Mouse (Mus musculus): ENCODE measurements around the gene Itpr1.

The Itpr1 gene

DNA sequence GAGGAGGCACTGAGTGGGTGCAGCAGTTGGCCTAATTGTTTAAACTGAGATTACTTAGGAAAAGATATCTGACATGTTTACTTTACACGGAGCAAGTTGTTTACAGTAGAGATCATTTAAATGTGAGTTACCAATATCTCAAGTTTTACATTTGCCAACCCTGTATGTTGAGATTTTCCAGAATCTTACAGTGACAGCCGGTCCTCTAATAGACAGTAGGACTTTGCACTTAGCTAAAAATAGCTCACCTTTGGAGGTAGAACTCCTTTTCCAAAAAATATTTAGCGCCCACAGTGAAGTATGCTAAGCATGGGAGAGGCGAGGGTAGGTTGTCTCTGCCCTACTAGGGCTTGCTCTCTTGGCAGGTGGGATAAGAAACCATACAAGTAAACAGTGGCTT lies 69.2 kb downstream of the Itpr1 start:
- DNase-seq = no peak

DNA sequence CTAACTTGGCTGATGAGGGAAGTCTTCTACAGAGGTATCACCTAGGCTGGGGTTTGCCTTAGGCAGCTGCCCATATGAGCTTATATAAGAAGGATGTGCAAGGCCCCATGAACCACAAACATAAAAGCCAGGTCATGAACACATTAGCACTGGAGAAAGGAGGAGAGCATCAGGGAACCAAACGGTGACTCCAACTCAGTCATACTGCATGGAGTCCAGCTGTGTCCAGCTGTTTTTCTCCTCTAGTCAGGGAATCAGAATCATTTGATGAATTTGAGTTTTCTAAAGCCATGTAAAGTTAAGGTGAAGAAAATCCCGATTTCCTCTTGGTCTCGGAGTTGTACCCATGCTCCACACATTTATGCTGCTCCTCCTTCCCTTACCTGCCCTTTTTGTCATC lies 69.7 kb downstream of the Itpr1 start:
- DNase-seq = no peak

DNA sequence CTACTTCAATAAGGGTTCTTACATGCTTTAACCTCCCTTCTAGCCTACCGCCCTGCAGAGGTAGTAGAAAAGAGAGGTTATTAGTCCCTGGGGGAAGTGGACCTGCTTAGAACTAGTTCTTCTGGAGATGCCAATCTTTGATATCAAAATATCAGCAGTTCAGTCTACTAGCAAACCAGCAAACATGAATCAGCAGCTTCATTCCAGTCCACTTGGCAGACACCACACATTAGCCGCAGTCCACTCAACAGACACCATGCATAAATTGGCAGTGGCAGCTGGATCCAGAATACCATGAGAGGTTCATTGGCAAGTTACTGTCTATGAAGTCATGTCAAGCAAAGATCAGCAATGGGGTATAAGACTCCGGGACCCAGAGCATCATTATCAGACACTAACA lies 71.8 kb downstream of the Itpr1 start:
- no peak for DNase-seq

DNA sequence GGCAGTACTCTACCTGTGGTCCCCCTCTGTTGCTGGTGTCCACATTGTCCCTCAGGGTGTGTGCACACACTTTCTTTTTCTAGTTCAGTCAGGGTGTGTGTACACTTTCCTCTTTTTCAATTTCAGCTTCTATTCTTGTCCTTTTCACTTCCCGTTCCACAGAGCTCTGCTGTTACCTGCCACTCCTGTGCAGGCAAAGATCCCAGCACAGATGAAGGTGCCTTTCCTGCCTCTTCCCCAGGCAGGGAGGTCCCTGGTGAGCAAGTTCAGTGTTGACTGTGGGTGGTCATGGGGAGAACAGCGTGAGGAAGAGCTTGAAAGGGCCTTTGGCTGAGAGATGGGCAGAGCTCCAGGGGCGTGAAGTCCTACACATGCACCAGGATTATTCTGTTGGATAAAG lies 76.1 kb downstream of the Itpr1 start:
- no peak for DNase-seq

DNA sequence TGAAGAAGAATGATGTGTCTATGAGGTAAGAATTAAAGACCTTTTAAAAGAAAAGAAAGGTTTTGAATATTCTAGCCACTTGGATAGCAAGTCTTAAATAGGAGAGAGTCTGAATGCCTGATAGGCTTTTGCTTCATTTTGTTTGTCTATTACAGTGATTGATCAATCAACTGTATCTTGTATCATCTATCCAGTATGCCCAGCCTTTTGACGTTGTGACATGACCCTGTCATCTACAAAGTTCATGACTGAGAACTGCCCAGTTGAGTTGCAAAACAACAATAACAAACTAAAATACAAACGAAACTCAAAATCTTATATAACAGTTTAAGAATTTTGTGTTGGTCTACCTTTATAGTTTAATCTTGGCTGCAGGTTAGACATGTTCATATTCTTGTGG lies 78.1 kb downstream of the Itpr1 start:
- no peak for DNase-seq

DNA sequence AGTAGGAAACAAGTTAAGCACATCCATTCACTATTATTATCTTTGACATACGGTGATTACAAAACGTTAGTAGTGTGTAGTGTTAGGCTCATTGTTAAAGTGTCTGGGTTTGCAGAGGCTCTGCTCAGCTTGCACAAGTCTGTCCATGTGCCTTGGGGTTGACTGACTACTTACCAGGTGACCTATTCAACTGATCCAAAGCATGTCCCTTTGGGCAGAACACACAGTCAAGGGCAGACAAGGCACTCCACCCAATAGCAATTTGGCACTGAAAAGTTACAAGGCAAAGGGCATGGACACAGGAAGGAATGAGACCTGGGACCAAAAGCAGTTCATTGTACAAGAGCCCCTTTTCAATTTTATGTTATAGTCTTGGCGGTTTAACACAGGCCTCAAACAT lies 78.7 kb downstream of the Itpr1 start:
- DNase-seq = no peak

DNA sequence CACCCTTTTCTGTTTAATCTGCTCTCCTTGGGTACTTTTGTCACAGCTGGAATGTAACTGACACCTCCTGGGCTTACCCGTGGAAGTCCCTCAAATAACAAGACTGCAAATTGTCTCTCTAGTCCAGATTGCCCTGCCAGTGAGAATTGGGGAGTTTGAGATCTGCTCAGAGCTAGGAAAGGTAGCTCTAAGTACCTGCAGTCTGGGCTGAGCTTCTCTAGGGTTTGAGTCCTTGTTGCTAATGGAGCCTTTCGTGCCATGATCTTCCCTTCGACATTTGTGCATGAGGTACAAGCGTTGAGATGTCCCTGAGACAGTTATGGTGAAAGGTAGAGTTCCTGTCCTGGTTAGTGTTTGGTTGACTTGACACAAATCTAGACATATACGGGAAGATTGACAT lies 89.0 kb downstream of the Itpr1 start:
- no peak for DNase-seq

DNA sequence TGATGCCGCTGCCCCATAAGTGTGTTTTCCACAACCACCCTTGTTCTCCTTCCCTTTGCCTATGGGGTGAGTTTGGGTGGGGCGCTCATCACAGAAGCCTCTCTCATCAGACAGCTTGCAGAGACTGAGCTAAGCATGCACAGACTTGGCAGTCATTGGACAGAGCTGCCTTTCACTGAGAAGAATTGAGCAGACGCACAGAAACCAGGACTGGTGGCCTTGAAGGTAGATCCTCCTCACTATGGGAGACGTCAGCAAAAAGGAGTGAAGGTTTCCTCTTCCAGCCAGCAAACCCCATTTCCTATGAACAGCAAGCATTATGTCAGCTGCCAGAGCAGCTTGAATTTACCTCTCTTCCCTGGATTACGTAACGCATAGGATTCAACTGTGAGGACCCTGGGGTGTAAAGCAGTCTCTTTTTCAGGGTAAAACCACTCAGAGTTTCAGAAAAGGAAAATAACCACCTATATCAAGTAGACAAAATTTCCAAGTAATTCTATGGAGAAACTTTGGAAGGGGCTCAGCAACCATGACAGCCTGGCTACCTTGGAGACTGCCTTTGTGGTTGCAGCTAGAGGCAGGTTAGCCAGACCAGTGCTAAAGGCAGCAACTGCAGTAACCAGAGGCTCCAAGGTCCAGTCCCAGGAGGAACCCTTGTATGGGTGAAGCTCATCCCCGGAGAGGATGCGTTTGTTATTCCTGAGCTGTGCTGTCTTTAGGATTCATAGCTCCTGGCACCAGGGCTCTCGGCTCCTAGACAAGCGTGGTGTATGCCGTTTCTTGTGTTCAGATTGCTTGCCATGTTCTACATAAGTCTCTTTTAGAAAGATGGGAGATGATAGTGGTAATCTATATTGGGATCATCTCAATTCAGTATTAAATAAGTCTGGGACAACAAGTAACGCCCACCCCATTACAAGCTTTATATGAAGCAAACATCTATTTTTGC lies 91.0 kb downstream of the Itpr1 start:
- no peak for DNase-seq

DNA sequence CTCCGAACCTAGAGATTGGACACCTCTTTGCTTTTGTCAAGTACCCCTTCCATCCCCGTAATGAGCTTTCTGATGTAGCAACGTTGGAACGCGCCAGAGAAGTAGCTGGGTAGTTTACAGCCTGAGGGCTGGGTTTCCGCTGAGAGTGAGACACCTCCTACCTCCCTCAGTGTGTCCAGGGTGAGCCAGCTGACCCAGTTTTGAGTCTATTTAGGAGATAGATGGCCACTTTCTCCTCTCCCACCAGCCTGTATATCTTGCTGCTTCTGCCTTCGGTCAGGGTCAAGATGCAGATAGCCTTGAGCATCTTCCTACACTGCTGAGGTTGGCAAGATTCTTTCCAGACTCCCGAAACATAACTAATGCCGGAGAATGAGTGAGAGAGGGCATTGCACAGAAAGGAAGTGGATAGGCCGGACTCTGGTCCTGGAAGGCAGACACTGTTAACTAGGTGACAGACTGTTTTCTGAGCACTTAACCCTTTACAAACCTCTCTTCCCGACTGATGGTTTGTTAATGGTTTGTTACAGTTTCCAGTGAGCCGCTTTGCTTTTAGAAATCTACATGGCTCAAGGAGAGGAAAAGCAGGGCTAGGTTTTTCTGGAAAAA lies 92.4 kb downstream of the Itpr1 start:
- DNase-seq = no peak

DNA sequence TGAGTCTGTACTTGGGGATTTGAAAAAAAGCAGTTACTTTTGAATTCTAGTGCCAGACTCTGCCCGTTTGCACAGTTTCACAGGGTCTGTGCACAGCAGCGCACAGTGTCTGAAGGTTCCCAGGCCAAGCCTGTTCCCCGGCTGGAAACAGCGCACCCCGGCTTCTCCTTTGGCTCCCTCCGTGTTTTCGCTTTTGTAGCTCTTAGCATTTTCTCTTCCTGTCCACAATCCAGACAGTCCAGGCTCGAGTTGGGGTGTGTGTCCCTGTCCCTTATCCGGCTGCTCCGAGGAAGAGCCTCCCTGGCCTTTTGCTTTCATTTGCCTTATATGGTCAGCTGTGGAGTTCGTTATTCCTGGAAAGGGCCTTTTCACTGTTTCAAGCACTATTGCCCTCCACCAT lies 93.3 kb downstream of the Itpr1 start:
- DNase-seq = peak; percentile 48 to 58

DNA sequence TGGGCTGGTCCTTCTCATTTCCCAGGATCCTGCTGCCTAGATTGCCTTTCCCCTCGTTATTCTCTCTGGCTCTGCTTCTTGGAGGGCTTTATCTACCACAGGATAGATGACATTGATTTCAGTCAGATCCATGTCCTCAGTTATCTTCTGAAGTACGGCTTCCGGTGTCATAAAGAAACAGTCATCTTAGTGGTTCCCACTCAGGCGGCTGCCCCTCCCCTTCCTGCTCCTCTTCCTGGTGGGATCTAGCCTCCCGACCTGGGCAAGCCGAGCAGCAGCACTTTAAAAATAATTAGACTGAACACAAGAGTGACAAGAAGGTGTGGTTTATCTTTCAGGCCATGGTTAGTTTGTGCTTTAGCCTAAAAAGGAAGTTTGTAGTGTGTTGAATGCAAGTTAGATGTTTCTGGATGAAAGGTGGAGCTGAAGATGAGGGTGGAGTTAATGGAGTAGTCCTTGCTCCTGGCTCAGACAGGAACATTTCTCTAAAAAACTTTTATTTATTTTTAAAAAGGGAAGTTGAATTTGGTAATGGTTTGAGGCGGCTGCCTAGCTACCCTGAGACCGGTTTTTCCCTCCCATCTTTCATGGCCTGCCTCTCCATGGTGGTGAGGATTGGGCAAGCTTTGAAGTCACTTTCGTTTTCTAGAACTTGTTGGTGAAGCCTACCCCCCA lies 94.2 kb downstream of the Itpr1 start:
- DNase-seq = peak; percentile 38 to 41

DNA sequence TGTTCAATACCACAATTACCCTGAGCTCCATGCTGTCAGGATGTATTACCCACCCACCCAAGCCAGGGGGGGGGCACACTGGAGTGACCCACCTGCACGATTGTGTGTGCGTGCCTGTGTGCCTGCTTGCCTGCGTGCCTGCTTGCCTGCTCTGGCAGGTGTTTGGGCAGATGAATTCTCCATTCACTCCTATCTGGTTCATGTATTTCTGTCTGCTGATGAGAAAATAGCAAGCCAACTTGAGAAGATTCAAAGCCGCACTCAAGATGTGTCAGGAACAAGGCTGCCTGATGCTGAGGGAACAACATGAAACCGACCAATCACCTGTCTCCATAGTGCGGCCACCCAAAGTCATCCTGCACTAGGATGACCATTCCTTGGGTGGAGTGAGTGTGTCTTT lies 94.9 kb downstream of the Itpr1 start:
- DNase-seq = no peak

DNA sequence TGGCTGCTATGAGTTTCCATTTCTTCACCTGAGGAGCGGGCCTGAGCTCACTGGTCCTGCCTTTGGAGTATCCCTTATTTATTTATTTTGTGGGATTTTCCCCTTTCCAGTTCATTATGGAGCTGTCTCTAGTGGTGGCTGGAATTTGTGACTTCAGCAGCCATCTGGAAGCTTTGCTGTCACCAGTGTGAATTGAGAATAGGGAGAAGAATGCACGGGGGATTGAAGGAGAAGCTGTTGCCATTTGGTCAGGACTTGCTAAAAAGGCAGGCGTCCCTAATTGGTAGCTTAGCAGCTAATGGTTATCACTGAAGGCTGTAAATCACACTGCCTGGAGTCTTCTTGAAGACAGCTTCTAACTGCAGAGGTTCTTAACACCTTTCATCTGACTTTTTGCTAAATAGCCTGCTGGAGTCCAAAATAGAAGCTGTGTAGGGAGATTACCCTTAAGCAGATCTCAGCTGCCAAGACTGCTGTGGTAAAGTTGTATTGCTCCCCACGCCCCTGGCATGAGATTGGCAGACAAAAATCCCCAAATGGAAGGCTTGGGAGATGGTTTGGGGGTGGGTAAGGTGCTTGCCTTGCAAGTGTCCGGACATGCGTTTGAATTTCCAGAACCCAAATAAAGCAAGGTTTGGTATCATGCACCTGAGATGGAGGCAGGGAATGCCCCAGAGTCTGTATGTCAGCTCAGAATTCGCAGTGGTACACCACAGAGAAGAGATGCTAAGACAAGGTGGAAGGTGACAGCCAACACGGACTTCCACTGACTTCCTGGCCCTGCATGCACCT lies 96.7 kb downstream of the Itpr1 start:
- no peak for DNase-seq

DNA sequence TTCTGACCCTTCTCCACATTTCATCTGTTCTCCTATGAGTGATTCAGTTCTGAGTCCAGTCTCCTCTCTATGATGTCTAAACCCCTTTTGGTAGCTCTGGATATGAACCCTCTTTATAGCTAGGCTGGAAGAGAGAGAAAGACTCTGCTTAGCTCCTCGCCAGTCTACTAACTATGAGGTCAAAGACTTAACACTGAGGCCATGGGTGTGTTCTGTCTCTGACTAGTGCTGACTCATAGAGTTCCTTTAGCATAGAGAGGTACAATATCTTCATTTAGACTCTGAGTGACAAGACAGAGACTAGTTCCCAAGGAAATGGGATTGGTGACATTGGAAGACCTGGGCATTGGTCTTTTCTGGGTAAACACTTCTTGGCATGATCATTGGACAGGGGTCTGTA lies 100.2 kb downstream of the Itpr1 start:
- DNase-seq = no peak

DNA sequence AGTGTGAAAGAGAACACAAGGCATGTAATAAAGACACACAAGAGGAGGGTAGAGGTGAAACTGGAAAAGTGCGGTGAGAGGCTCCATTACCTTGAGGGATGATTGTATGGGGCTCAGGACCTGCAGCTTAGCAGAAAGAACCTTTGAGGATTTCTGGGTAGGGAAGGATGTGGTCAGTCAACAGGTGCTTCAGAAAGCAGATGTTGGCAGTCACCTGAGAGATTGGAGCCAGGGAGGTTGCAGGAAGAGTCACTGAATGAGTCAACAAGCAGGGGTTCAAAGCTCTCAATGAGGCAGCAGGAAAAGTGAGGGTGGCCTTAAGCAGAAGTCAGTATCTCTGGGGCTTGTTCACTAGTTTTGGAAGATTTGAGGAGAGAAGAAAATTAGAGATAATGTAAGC lies 101.1 kb downstream of the Itpr1 start:
- DNase-seq = no peak

DNA sequence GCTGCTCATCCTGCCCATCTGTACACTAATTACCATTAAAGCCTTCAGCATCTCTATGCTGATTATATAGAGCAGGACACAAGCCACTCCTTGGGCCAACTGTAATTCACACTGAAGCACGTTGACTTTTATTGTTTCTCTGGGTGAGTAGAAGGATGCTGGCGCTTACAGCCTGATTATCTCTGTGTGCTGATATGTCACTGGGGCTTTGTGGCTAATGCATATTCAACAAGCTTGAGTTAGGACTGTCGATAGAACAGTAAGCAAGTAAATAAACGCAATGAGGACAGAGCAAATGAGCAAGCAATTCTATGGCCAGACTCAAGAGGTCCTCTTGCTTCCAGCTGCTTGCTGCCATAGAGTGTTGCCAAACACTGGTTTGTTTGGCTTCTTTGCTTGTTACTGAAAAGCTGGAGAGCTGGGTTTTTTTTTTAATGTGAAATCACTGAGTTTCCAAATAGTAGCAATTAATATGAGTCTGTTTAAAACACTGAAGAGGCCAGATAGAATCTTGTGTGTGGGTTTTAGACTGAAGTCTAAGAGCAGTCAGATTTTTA lies 103.5 kb downstream of the Itpr1 start:
- DNase-seq = no peak

DNA sequence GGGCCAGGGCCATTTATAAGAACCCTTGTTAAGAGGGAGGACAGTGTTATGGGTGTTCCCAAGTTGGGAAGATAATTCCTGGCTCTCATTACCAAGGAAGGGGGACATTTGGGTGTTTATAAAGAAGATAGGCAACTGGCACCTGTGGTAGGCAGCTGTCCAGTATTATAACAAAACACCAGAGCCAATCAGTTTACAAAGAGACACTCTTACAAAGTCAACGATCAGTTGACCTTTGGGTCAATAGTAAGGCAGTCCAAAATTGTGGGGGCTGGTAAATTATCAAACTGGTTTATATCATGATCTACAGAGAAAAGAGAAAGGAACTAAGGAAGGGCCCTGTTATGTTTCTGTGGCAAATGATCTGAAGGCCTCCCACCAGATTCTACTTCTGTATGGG lies 104.1 kb downstream of the Itpr1 start:
- DNase-seq = no peak

DNA sequence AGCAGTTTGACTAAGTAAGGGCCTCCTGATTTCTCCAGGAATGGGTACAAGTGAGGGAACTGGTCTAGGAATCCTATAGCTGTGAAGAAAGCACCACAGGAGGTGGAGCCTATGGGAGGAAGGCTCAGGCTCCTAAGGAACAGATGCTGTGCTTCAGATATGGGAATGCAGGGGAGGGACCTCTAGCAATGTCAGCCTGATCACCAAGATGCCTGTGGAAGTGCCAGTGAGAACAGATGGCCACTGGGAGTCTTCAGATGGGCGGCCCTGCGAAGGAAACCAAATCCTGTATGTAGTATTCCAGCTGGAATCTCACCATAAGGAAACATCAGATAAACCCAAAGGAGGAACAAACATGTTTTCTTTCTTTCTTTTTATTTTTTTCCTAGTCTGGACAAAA lies 108.8 kb downstream of the Itpr1 start:
- DNase-seq = no peak

DNA sequence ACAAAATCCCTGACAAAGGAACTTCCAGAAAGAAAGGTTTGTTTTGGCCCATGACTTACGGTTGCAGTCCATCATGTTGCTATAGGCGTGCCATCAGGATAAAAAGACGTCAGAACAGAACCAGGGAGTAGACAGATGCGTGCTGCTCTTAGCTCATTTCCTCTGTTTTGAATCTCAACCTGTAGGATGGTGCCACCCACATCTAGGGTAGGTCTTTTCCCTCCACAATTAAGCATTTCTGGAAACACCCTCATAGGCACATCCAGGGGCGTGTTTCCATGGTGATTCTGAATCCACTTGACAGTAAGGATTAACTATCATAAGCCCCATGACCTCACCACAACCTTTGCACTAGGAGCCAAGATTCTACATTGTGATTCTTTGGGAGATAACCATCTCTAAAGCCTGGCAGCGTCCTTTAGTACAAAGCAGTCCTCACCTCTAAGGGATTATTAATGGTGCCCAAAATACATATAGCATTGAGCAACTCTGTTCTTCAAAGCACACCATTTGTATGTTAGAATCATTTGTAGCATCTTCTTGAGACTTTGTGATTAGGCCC lies 111.6 kb downstream of the Itpr1 start:
- no peak for DNase-seq

DNA sequence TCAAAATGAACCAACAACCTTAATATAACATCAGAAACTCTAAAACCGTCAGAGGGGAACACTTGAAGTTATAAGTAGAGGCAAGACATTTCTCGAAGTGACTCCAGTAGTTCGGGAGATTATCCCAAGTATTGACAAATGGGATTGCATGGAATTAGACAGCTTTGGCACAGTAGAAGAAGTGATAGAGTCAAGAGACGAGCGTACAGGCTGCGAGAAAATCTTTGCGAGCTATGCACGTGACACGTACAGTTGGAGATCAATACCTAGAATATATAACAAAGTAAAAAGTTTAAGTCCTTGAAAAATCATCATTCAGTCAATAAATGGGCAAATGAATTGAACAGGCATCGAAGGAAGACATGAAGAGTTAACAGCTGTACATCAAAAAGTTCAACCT lies 112.5 kb downstream of the Itpr1 start:
- no peak for DNase-seq

DNA sequence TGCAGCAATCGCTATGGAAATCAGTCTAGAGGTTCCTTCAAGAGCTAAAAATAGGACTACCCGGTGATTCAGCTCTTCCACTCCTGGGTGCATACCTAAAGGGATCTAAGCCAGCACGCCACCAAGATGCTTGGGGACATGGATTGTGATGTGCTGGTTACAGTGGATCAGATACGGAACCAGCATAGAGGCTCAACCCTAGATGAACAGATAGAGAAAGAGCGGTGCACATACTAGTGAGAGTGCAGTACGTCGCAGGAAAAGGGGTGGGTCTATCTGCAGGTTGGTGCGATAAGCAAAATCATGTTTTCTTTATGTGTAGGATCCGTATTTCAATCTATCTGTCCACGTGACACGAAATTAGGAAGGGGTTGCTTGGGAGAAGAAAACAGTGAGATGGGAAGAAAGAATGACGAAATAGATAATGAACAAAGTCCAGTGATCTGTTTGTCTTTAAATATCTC lies 113.1 kb downstream of the Itpr1 start:
- no peak for DNase-seq

DNA sequence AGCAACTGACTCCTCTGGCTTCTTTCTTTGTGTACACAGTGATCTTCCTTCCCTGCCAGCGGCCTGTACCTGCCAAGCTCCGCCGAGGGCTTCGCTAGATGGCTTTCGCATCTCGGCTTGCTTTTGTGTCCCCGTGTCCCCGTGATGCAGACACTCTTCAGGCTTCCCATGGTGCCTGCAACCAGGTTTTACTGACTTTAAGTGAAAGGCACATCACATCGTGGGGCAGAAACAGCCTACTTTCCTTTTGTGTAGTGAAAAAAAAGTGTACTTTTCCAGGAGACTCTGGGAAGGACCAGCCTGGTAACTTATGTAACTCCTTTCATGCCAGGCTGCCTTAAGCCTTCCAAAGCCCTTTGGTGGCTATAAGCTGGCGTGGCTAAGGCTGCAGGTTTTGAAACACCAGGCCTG lies 113.9 kb downstream of the Itpr1 start:
- DNase-seq = no peak
